Mouse (Mus musculus) limb, embryonic 15.5 days (tissue): ENCODE measurements around the gene Topors. TPM values are rescaled to one million over a fixed set of nuclear protein-coding genes. Genes with fewer than 3 reads are reported as not detected.

Experiments
- ATAC-seq: fragments of 200-750 bp; cut with Nextera tagmentation; 2 replicates; pipeline ENCODE4 v1.8.0; 2017; ENCODE audit warnings: low read depth, moderate TSS enrichment; ENCODE audit not compliant: insufficient number of reproducible peaks, low FRiP score, low TSS enrichment
- H3K27ac ChIP-seq: fragments of 300-500 bp; sonication (generic); 2 replicates; pipeline ENCODE4 v1.5.1; 2015; ENCODE audit warnings: moderate library complexity, mild to moderate bottlenecking, inconsistent platforms
- H3K27me3 ChIP-seq: fragments of 300-500 bp; sonication (generic); 2 replicates; pipeline ENCODE4 v1.6.1; 2015; ENCODE audit warnings: inconsistent platforms
- H3K36me3 ChIP-seq: fragments of 300-500 bp; sonication (generic); 2 replicates; pipeline ENCODE4 v1.6.1; 2015; ENCODE audit warnings: inconsistent platforms
- H3K4me1 ChIP-seq: fragments of 300-500 bp; sonication (generic); 2 replicates; pipeline ENCODE4 v1.6.1; 2015; ENCODE audit warnings: inconsistent platforms
- H3K4me2 ChIP-seq: fragments of 300-500 bp; sonication (generic); 2 replicates; pipeline ENCODE4 v1.6.1; 2015; ENCODE audit warnings: mild to moderate bottlenecking, inconsistent platforms
- H3K4me3 ChIP-seq: fragments of 300-500 bp; sonication (generic); 2 replicates; pipeline ENCODE4 v1.5.1; 2015; ENCODE audit warnings: mild to moderate bottlenecking, inconsistent platforms
- H3K9ac ChIP-seq: fragments of 300-500 bp; sonication (generic); 2 replicates; pipeline ENCODE4 v1.6.1; 2015; ENCODE audit warnings: inconsistent platforms
- H3K9me3 ChIP-seq: fragments of 300-500 bp; sonication (generic); 2 replicates; pipeline ENCODE4 v1.6.1; 2016; ENCODE audit warnings: inconsistent platforms
- WGBS: fragments of 180-500 bp; shearing (Covaris S2); methylation state at CpG from one replicate; pipeline ENCODE4 v1.1.7; 2015; 5-methylcytosine and 5-hydroxymethylcytosine counted together
- polyA plus RNA-seq: library from polyadenylated mRNA; unstranded; fragments of >200 nt; fragmentation: Nextera tagmentation; extraction: Ambion mirVana; gene quantifications from 2 replicates; pipeline ENCODE4 v1.2.1, GENCODE M21; 2015

The Topors gene
- polyA plus RNA-seq, 1 experiment from 2014 or later: 42.2 TPM

DNA sequence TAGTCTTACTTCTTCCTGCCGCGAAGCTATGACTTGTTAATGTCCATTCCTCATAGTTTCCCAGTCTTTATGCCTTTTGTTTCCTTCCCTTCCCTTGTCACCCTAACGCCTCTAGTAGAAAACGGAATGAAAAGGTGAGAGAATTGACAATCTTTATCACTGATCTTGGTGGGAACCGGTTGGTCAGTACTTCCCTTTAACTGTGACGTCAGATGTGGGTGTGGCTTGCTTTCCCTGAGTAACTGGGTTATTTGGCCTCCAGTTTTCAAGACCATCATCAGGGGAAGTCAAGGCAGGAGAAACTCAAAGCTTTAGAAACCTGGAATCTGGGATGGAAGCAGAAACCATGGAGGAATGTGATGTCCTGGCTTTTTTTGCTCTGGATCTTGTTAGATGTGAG, 27.7 kb downstream of the Topors start:
- Histone ChIP-seq H3K4me3 (no peak overlapping the region), H3K27ac (no peak overlapping the region), H3K4me2 (no peak overlapping the region), H3K9me3 (no peaks in the 10 kb centered on the region), H3K36me3 (no peaks in the 10 kb centered on the region), H3K4me1 (peaks cover 13% of the 10 kb centered on the region), H3K27me3 (no peaks in the 10 kb centered on the region), H3K9ac (no peak overlapping the region)
- no peak for ATAC-seq
- 51% methylated on average over 6 of the region's 6 CpGs for WGBS

DNA sequence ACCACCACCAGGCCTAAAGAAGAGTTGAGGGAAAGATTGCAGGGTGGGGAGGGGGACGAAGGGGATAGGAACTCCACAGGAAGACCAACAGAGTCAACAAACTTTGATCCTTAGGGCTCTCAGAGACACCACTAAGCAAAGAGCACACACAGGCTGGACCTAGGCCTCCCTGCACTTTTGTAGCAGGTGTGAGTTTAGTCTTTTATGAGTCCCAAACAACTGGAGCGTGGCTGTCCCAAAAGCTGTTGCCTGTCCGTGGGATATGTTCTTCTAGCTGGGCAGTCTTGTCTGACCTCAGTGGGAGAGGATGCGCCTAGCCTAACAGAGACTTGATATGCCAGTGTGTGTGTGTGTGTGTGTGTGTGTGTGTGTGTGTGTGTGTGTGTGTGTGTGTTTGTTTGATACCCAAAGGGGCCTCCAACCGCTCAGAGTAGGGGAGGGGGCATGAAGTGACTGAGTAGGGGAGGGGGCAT, 29.3 kb downstream of the Topors start:
- WGBS: 46% methylated on average over 5 of the region's 5 CpGs
- ATAC-seq: no peak

DNA sequence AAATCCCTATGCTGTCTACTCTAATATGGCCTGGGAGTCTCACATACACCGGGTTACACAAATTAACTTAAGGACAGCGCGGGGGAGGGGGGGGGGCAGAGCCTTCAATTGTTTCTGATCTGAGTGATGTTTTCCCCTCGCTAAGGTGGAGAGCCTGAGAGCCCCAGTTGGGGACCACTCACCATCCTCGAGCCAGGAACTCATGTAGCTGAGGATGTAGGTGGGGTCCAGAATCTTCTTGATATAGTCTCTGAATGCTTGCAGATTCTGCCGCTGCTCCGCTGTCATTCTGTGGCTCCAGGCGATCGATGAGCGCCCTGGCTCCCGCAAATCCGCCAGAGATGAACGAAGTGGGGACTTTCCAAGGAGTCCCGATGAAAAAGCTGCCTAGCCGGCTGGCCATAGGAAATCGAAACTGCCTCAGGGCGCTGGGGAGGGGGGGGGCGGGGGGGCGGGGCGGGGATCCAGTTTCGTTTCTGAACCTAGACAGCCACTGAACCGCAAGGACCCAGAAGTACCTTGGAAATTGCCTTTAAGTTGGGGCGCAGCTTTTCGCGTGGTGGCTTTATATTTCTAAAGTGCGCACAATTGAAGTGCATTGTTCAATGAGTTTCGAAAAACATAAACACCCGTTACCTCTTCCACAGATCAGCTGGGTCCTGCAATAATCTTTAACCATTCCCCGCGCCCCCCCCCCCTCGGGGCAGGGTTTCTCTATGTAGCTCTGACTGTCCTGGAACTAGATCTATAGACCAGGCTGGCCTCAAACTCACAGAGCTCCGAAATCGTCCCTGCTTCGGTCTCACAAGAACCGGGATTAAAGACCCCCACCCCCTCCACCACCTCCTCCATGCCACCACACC, 30.0 kb downstream of the Topors start, which contains the start of gene Ddx58:
Ddx58 (minus strand) TSS at position 420 of the 863 bp plus-strand sequence.
- H3K27ac ChIP-seq: peak within 1 kb of the TSS; percentile 72
- peak within 1 kb of the TSS; percentile 72 for H3K4me2 ChIP-seq
- H3K9me3 ChIP-seq: no peaks in the 10 kb centered on the region
- peak within 1 kb of the TSS; percentile 59 for H3K4me3 ChIP-seq
- 0 out of 2 replicates have a peak, but pooled peaks cover 1% of the 10 kb centered on the region for H3K36me3 ChIP-seq
- ATAC-seq: peak; percentile 30; the same call in 1 of the 2 replicates
- WGBS: 1% methylated on average over 34 of the region's 35 CpGs
- peaks cover 13% of the 10 kb centered on the region for H3K4me1 ChIP-seq
- H3K27me3 ChIP-seq: no peaks in the 10 kb centered on the region
- peak within 1 kb of the TSS; percentile 43 for H3K9ac ChIP-seq

More for the DNA sequence above, 29.3 kb downstream of the Topors start:
- H3K4me2 ChIP-seq: peak overlapping the region; percentile 72
- peaks cover 13% of the 10 kb centered on the region for H3K4me1 ChIP-seq
- H3K27me3 ChIP-seq: no peaks in the 10 kb centered on the region
- H3K36me3 ChIP-seq: no peaks in the 10 kb centered on the region
- H3K27ac ChIP-seq: 0 out of 2 replicates have a peak overlapping the region, but pooled peaks have one; percentile 27
- no peak overlapping the region for H3K9ac ChIP-seq
- no peaks in the 10 kb centered on the region for H3K9me3 ChIP-seq
- peak overlapping the region; percentile 59 for H3K4me3 ChIP-seq

DNA sequence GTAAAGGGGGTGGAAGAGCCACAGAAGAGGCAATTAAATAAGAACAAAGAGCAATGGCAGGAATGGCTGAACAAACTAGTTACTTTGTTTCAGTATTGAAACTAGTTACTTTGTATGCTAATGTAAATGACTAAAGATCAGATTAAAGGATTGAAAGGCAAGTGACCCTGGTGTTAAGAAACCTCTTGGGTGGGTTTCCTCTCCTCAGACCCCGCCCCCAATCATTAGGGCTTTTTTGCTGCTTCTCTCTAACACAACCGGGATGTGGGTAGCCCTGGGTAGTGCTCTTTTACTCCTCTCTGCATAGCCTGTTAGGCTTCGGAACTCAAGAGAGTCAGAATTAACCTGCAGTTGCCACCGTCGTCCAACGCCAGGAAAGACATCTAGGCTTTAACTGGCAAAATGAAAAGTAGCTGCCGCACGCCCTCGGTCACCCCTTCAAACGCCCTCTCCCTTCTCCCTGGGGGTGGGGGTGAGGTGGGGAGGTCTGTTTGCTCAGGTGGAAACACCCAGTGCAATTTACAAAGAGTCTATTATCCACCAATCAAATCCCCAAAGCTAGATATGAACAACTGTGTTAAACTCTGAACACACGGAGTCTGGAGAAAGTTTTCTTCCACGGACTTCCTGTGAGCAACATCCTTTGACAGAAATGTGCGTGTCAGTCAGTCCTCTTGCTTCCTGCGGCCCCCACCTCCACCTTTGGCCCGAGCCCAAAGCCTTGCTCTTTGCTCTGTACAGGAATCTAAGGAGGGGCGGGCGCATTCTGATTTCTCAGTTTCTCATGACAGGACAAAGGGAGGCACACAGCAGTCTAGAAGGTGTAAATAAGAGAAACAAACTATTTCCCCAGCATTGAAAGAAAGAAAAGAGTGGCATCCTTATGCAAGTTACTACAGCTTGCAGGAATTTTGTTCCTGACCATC, 30.9 kb downstream of the Topors start:
- Histone ChIP-seq H3K4me1 (peaks cover 13% of the 10 kb centered on the region), H3K36me3 (0 out of 2 replicates have a peak, but pooled peaks cover 3% of the 10 kb centered on the region), H3K9me3 (no peaks in the 10 kb centered on the region), H3K27ac (peak overlapping the region; percentile 13), H3K4me2 (peak overlapping the region; percentile 72), H3K27me3 (no peaks in the 10 kb centered on the region), H3K4me3 (peak overlapping the region; percentile 59), H3K9ac (peak overlapping the region; percentile 43; the same call in 1 of the 2 replicates)
- ATAC-seq: peak; percentile 63; the same call in 1 of the 2 replicates
- 2% methylated on average over 17 of the region's 17 CpGs for WGBS

DNA sequence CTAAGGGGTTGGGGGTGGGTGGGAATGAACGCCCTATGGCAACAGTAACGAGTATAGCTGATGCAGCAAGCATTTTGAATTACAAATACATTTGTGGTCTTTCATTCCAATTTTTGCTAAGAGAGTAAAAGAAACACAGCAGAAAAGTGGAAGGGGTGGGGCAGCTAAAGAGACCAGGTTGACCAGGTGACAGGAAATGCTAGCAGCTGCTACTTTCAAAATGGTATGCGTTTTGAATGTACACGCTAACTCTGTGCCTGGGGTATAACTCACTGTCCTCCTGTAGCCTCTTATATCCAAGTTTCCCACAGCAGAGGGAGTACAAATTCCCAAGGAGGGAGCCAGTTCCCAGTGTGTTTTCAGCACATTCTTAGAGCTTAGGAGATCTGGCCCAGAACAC, 32.8 kb downstream of the Topors start:
- no peak for ATAC-seq
- Histone ChIP-seq H3K4me3 (no peak overlapping the region), H3K4me2 (no peak overlapping the region), H3K4me1 (peaks cover 13% of the 10 kb centered on the region), H3K9ac (no peak overlapping the region), H3K36me3 (0 out of 2 replicates have a peak, but pooled peaks cover 3% of the 10 kb centered on the region), H3K9me3 (no peaks in the 10 kb centered on the region), H3K27ac (no peak overlapping the region), H3K27me3 (no peaks in the 10 kb centered on the region)
- 69% methylated on average over 4 of the region's 4 CpGs for WGBS

DNA sequence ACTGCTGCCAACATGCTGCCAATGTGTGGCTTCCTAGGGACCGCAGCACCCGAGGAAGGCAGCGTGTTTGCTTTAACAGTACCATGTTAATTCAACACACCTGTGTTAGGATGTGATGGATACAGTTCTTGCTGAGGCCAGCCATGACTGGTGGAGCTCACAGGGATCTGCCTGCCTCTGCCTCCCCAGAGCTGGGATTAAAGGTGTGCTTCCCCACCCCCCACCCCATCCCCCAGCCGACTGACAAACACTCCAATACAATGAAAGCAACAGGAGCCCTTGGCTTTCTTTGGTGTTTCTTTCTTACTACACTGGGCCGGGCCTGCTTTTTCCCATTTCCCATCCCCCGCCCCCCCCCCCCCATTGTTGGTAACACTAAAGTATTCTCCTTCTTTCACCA, 35.4 kb downstream of the Topors start:
- 83% methylated on average over 6 of the region's 6 CpGs for WGBS
- ATAC-seq: no peak
- Histone ChIP-seq H3K4me1 (peaks cover 8% of the 10 kb centered on the region), H3K27me3 (no peaks in the 10 kb centered on the region), H3K4me2 (no peak overlapping the region), H3K4me3 (no peak overlapping the region), H3K36me3 (0 out of 2 replicates have a peak, but pooled peaks cover 6% of the 10 kb centered on the region), H3K9ac (no peak overlapping the region), H3K27ac (no peak overlapping the region), H3K9me3 (no peaks in the 10 kb centered on the region)

DNA sequence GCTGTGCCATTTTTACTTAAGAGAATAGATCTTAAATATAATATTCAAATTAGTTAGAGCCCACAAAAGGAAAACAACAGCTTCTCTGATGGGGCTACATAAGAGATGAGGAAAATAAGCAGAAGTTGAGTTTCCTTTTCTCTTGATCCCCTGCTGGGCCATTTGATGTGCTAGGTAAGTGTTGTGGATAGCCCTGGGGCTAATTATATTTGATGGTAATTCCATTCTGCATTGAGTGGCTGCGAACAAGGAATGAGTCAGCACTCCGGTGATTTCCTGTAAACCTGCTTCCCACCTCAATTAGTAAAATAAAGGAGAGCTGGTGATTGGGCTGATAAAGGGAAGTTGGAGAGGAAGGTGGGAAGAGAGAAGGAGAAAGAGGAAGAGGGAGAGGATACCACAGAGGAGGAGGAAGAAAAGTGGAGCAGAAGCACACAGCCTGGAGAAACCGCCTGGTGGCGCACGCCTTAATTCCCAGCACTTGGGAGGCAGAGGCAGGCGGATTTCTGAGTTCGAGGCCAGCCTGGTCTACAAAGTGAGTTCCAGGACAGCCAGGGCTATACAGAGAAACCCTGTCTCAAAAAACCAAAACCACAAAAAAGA, 36.5 kb downstream of the Topors start:
- Histone ChIP-seq H3K9ac (no peak overlapping the region), H3K27ac (no peak overlapping the region), H3K4me1 (no peaks in the 10 kb centered on the region), H3K27me3 (no peaks in the 10 kb centered on the region), H3K4me2 (no peak overlapping the region), H3K9me3 (no peaks in the 10 kb centered on the region), H3K4me3 (no peak overlapping the region), H3K36me3 (0 out of 2 replicates have a peak, but pooled peaks cover 6% of the 10 kb centered on the region)
- ATAC-seq: no peak
- WGBS: 83% methylated on average over 7 of the region's 7 CpGs

DNA sequence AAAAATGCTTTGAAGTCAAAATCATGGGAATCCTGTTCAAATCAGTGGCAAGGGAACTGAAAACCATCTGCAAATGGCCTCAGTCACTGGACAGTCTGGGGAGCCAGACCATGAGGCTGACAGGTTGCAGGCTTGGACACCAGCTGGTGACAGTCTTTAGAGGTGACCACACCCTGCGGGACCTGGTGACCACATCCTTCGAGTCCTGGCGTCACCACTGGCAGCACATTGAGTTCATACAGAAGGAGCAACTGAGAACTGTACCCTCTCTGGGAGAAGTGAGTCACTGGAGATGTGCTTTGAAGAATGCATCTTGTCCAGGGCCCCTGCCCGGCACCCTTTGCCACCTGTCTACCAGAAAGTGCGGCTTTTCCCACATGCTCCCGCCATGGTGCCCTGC, 39.9 kb downstream of the Topors start:
- Histone ChIP-seq H3K9ac (no peak overlapping the region), H3K9me3 (no peaks in the 10 kb centered on the region), H3K4me3 (no peak overlapping the region), H3K27me3 (no peaks in the 10 kb centered on the region), H3K36me3 (peaks cover 10% of the 10 kb centered on the region; the same call in 1 of the 2 replicates), H3K4me1 (no peaks in the 10 kb centered on the region), H3K27ac (no peak overlapping the region), H3K4me2 (no peak overlapping the region)
- WGBS: 92% methylated on average over 6 of the region's 6 CpGs
- no peak for ATAC-seq

DNA sequence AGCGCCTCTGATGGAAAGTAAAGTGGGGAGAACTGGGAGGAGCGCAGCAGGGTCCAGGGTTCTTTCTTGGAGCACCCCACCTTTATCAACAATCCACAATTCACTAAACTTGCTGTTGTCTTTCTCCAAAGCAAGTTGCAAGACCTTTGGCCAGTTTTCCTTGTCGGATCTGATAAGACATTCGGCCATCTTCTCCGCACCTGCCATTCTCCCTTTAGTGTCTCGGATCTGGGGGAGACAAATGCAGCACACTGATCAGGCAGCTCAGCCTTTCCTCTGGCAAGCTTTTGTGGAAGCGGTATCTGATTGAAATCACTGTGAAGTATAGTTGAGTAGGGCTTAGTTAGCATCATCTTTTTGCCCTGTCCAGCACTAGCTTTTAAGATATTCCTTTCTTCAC, 41.8 kb downstream of the Topors start:
- ATAC-seq: no peak
- WGBS: 92% methylated on average over 7 of the region's 7 CpGs
- Histone ChIP-seq H3K4me2 (no peak overlapping the region), H3K27ac (no peak overlapping the region), H3K4me1 (no peaks in the 10 kb centered on the region), H3K9me3 (no peaks in the 10 kb centered on the region), H3K4me3 (no peak overlapping the region), H3K36me3 (peaks cover 14% of the 10 kb centered on the region; the same call in 1 of the 2 replicates), H3K27me3 (no peaks in the 10 kb centered on the region), H3K9ac (no peak overlapping the region)

DNA sequence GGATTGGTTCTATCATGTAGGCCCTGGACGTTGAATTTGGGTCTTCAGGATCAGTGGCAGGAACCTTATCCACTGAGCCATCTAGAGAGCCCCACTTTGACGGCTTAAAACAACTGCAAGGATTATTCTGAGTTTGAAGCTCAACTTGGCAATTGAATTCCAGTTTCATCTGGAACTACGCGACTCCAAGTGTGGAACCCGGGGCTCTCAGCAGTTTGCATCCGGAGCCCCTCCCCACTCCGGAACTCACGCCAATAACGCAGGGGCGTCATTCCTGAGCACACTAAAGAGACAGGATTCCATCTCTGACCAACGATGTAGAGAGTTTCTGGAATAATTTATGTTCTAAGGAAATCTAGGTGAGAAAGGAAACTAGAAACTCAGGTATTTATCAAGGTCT, 42.5 kb downstream of the Topors start:
- Histone ChIP-seq H3K9me3 (no peaks in the 10 kb centered on the region), H3K36me3 (peaks cover 17% of the 10 kb centered on the region; the same call in 1 of the 2 replicates), H3K9ac (no peak overlapping the region), H3K27me3 (no peaks in the 10 kb centered on the region), H3K4me2 (no peak overlapping the region), H3K4me3 (no peak overlapping the region), H3K4me1 (no peaks in the 10 kb centered on the region), H3K27ac (no peak overlapping the region)
- 86% methylated on average over 11 of the region's 11 CpGs for WGBS
- no peak for ATAC-seq

DNA sequence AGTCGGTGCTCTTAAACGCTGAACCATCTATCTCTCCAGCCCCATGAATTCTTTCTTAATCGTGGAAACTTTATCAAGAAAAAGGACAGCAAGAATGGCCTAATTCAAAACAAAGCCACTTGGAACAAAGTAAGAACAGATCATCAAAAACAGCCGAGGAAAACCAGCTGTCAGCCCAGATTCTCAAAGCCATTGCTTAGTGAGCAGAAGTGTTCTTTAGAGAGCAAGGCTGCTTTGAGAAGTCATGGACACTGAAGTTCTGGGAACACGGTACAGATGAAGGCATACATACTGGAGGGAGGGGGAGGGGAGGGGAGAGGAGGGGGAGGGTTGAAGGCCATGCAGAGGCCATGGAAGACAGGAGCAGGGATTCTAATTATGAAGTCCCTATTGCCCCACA, 43.6 kb downstream of the Topors start:
- Histone ChIP-seq H3K9me3 (no peaks in the 10 kb centered on the region), H3K36me3 (peaks cover 17% of the 10 kb centered on the region; the same call in 1 of the 2 replicates), H3K9ac (no peak overlapping the region), H3K27ac (no peak overlapping the region), H3K4me2 (no peak overlapping the region), H3K4me1 (no peaks in the 10 kb centered on the region), H3K27me3 (no peaks in the 10 kb centered on the region), H3K4me3 (no peak overlapping the region)
- WGBS: 73% methylated on average over 5 of the region's 5 CpGs
- no peak for ATAC-seq
